Mouse (Mus musculus) liver, embryonic 16.5 days (tissue): ENCODE measurements around the gene Nup160. TPM values are rescaled to one million over a fixed set of nuclear protein-coding genes. Genes with fewer than 3 reads are reported as not detected.
A peak's percentile ranks its signal among the peaks of the same experiment; 100 is the strongest.

Source experiments
- ATAC-seq: fragments of 200-750 bp; cut with Nextera tagmentation; 2 replicates; pipeline ENCODE4 v1.8.0; 2017; ENCODE audit warnings: low read depth, mild to moderate bottlenecking, moderate number of reproducible peaks, moderate library complexity
- H3K27ac ChIP-seq: fragments of 300-500 bp; sonication (generic); 2 replicates; pipeline ENCODE4 v1.5.1; 2014; ENCODE audit warnings: mild to moderate bottlenecking, low read length
- H3K27me3 ChIP-seq: fragments of 300-500 bp; sonication (generic); 2 replicates; pipeline ENCODE4 v1.6.1; 2014; ENCODE audit warnings: low read depth, low read length, mixed read lengths; ENCODE audit not compliant: control insufficient read depth, insufficient read depth
- H3K36me3 ChIP-seq: fragments of 300-500 bp; sonication (generic); 2 replicates; pipeline ENCODE4 v1.6.1; 2014; ENCODE audit warnings: mild to moderate bottlenecking; ENCODE audit not compliant: control insufficient read depth, insufficient read depth
- H3K4me1 ChIP-seq: fragments of 300-500 bp; sonication (generic); 2 replicates; pipeline ENCODE4 v1.6.1; 2014; ENCODE audit warnings: low read depth, low read length, mixed read lengths; ENCODE audit not compliant: control insufficient read depth
- H3K4me2 ChIP-seq: fragments of 300-500 bp; sonication (generic); 2 replicates; pipeline ENCODE4 v1.6.1; 2014; ENCODE audit warnings: low read depth, low read length, mixed read lengths
- H3K4me3 ChIP-seq: fragments of 300-500 bp; sonication (generic); 2 replicates; pipeline ENCODE4 v1.5.1; 2014; ENCODE audit warnings: low read depth, mild to moderate bottlenecking, low read length
- H3K9ac ChIP-seq: fragments of 300-500 bp; sonication (generic); 2 replicates; pipeline ENCODE4 v1.6.1; 2014; ENCODE audit warnings: low read depth, low read length
- H3K9me3 ChIP-seq: fragments of 300-500 bp; sonication (generic); replicated peaks from 2 replicates; pipeline ENCODE4 v1.6.1; 2016; ENCODE audit warnings: low read length; ENCODE audit not compliant: control insufficient read depth
- WGBS: fragments of 180-500 bp; shearing (Covaris S2); extraction: QIAGEN DNeasy Blood & Tissue Kit; methylation state at CpG from one replicate; pipeline ENCODE4 v1.1.7; 2014; ENCODE audit not compliant: insufficient replicate concordance; 5-methylcytosine and 5-hydroxymethylcytosine counted together
- polyA plus RNA-seq: library from polyadenylated mRNA; unstranded; fragments of >200 nt; fragmentation: Nextera tagmentation; extraction: Ambion mirVana; gene quantifications from 2 replicates; pipeline ENCODE4 v1.2.1, GENCODE M21; 2015

Gene Nup160
- polyA plus RNA-seq, 1 experiment from 2014 or later = 27.6 TPM

GRCm38 (mm10) chr2:90717366-90717765, 40.4 kb downstream of the Nup160 start:
- Histone ChIP-seq H3K9me3 (no peaks in the 10 kb centered on the region), H3K27me3 (no peaks in the 10 kb centered on the region), H3K36me3 (peaks cover 46% of the 10 kb centered on the region), H3K4me2 (no peak overlapping the region), H3K4me3 (no peak overlapping the region), H3K27ac (no peak overlapping the region), H3K4me1 (peaks cover 15% of the 10 kb centered on the region), H3K9ac (no peak overlapping the region)
- WGBS = 93% methylated on average over 4 of the region's 4 CpGs
- ATAC-seq = no peak

DNA sequence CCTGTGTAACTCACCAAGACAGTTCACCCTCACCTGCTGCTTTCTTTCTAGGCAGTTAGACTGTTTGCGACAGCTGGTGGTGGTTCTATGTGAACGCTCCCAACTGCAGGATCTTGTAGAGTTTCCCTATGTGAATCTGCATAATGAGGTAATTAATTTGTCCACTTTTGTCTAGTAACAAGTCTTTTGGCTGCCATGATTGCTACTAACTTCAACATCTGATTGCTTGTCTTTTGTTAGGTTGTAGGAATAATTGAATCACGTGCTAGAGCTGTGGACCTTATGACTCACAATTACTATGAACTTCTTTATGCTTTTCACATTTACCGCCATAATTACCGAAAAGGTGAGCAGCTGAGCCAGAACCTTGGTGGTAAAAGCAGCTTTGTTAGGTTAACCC, 40.9 kb downstream of the Nup160 start:
- no peaks in the 10 kb centered on the region for H3K9me3 ChIP-seq
- no peak overlapping the region for H3K27ac ChIP-seq
- WGBS = 94% methylated on average over 5 of the region's 5 CpGs
- no peak overlapping the region for H3K4me2 ChIP-seq
- no peaks in the 10 kb centered on the region for H3K27me3 ChIP-seq
- ATAC-seq = no peak
- peaks cover 15% of the 10 kb centered on the region for H3K4me1 ChIP-seq
- H3K36me3 ChIP-seq = peaks cover 45% of the 10 kb centered on the region
- no peak overlapping the region for H3K4me3 ChIP-seq
- H3K9ac ChIP-seq = no peak overlapping the region

DNA sequence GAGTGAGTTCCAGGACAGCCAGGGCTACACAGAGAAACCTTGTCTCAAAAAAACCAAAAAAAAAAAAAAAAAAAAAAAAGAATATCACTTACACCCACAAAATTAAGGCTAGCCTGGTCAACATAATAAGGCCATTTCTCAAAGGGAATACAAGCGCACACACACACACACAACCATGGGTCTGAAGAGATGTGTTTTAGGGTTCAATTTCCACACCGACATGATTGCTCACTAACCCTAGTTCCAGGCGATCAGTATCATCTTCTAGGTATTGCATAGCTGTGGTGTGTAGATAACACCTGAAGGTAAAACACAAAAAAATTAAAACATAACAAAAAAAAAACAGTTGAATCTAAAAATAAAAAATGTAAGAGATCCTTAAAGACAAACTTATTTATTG, 49.8 kb downstream of the Nup160 start:
- Histone ChIP-seq H3K27ac (no peak overlapping the region), H3K27me3 (no peaks in the 10 kb centered on the region), H3K9ac (no peak overlapping the region), H3K9me3 (no peaks in the 10 kb centered on the region), H3K36me3 (peaks cover 67% of the 10 kb centered on the region), H3K4me1 (no peaks in the 10 kb centered on the region), H3K4me3 (no peak overlapping the region), H3K4me2 (no peak overlapping the region)
- 73% methylated on average over 3 of the region's 3 CpGs for WGBS
- no peak for ATAC-seq

- WGBS = 88% methylated on average over 11 of the region's 11 CpGs
- Histone ChIP-seq H3K4me3 (no peak overlapping the region), H3K4me1 (no peaks in the 10 kb centered on the region), H3K27me3 (no peaks in the 10 kb centered on the region), H3K9ac (no peak overlapping the region), H3K9me3 (no peaks in the 10 kb centered on the region), H3K4me2 (no peak overlapping the region), H3K27ac (no peak overlapping the region), H3K36me3 (peaks cover 57% of the 10 kb centered on the region)
- ATAC-seq = no peak
Measured at GRCm38 (mm10) chr2:90735326-90735725, 58.3 kb downstream of the Nup160 start.

DNA sequence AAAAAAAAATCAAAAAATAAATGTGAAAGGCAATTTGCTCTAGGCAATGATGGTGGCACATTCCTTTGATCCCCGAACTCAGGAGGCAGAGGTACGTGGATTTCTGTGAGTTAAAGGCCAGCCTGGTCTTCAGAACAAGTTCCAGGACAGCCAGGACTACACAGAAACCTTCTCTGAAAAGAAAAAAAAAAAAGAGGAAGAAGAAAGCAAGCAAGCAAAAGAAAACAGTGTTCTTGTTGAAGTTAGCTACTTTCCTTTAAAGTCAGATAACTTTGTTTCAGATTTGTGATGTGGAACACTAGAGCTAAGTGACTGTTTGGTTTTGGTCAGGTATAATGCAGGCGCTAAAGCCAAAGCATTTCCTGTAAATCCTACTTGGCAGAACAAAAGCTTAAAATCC, 61.8 kb downstream of the Nup160 start:
- peaks cover 25% of the 10 kb centered on the region for H3K36me3 ChIP-seq
- H3K4me3 ChIP-seq = no peak overlapping the region
- no peaks in the 10 kb centered on the region for H3K27me3 ChIP-seq
- no peak overlapping the region for H3K9ac ChIP-seq
- H3K9me3 ChIP-seq = no peaks in the 10 kb centered on the region
- WGBS = 78% methylated on average over 3 of the region's 3 CpGs
- H3K4me2 ChIP-seq = no peak overlapping the region
- no peak for ATAC-seq
- no peak overlapping the region for H3K27ac ChIP-seq
- no peaks in the 10 kb centered on the region for H3K4me1 ChIP-seq

- Histone ChIP-seq H3K4me2 (no peak overlapping the region), H3K36me3 (peaks cover 24% of the 10 kb centered on the region), H3K27me3 (no peaks in the 10 kb centered on the region), H3K9ac (no peak overlapping the region), H3K4me1 (peaks cover 3% of the 10 kb centered on the region), H3K27ac (no peak overlapping the region), H3K9me3 (no peaks in the 10 kb centered on the region), H3K4me3 (no peak overlapping the region)
- 78% methylated on average over 3 of the region's 3 CpGs for WGBS
- ATAC-seq = no peak
Measured at GRCm38 (mm10) chr2:90739327-90739726, 62.3 kb downstream of the Nup160 start.

- Histone ChIP-seq H3K4me2 (no peak overlapping the region), H3K4me3 (no peak overlapping the region), H3K9me3 (no peaks in the 10 kb centered on the region), H3K27ac (no peak overlapping the region), H3K9ac (no peak overlapping the region), H3K27me3 (no peaks in the 10 kb centered on the region), H3K4me1 (peaks cover 6% of the 10 kb centered on the region), H3K36me3 (peaks cover 18% of the 10 kb centered on the region)
- WGBS = 82% methylated on average over 5 of the region's 5 CpGs
- no peak for ATAC-seq
Measured at GRCm38 (mm10) chr2:90739921-90740320, 62.9 kb downstream of the Nup160 start.

DNA sequence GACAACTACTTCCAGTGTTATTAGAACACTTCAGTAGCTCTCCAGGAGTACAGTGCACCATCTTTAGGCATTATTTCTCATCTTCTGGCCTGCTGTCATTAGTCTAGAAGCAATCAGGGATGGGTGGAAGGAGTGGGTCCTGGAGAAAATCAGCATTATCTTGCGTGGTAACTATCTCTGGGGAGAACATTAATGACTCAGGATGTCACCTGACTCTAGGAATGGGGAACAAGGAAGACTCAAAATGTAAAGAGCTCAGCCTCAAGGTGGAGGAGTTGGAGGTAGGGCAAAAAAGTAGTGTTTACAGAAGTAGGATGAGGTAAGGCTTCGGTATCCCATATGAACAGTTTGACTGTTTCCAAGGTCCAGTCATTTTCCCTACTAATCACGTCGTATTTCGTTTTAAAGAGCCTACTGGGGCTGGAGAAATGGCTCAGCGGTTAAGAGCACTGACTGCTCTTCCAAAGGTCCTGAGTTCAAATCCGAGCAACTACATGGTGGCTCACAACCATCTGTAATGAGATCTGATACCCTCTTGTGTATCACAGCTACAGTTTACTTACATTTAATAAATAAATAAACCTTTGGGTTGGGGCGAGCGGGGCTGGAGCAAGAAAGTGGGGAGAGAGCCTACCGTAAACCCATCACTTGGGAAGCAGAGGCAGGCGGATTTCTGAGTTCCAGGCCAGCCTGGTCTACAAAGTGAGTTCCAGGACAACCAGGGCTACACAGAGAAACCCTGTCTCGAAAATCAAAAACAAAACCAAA, 67.5 kb downstream of the Nup160 start:
- no peak for ATAC-seq
- Histone ChIP-seq H3K9ac (peak overlapping the region; percentile 28), H3K4me2 (peak overlapping the region; percentile 70), H3K4me3 (peak overlapping the region; percentile 98), H3K36me3 (peaks cover 3% of the 10 kb centered on the region; the same call in 1 of the 2 replicates), H3K4me1 (peaks cover 13% of the 10 kb centered on the region), H3K27ac (peak overlapping the region; percentile 65), H3K27me3 (no peaks in the 10 kb centered on the region), H3K9me3 (no peaks in the 10 kb centered on the region)
- 52% methylated on average over 12 of the region's 12 CpGs for WGBS

DNA sequence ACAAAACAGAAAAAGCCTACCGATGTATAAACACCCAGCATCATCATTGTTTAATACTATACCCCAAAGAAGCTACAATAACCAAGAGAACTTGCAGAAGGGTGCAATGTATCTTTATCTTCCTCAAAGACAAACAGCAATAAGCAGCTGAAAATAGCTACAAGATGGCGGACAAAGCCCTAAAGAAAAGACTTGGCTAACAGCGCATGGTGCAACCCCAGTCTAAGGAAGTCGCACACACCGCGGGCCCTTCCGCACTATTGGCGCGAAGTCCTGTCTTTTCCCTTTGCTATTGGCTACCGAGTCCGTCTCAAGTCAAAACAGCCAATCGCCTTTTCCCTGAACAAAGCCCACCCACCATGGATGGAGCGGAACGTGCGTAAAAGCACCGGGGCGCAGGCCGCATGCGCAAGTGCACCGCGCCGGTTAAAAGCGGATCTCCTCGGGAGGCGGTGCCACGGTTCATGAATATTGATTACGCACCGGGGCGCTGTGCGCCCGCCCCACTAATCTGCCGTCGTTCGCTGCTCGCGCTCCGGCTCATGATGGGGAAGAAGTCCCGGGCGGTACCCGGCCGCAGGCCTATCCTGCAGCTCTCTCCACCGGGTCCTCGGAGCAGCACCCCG, 68.2 kb downstream of the Nup160 start, which contains the start of gene Fnbp4:
Fnbp4 (plus strand) TSS at position 318 of the 626 bp plus-strand sequence.
- peak within 1 kb of the TSS; percentile 76 for H3K4me2 ChIP-seq
- peak within 1 kb of the TSS; percentile 98 for H3K4me3 ChIP-seq
- H3K36me3 ChIP-seq = peaks cover 3% of the 10 kb centered on the region; the same call in 1 of the 2 replicates
- under 1% methylated on average over 44 of the region's 44 CpGs for WGBS
- no peaks in the 10 kb centered on the region for H3K27me3 ChIP-seq
- peak within 1 kb of the TSS; percentile 99 for H3K9ac ChIP-seq
- ATAC-seq = peak; percentile 96
- no peaks in the 10 kb centered on the region for H3K9me3 ChIP-seq
- H3K27ac ChIP-seq = peak within 1 kb of the TSS; percentile 97
- H3K4me1 ChIP-seq = peaks cover 13% of the 10 kb centered on the region
